Mouse (Mus musculus) brain, adult 2 months (tissue): ENCODE results near the gene Fam83f.

ENCODE experiments used
- DNase-seq: peaks from one replicate; pipeline ENCODE4 v3.0.0; 2011; ENCODE audit warnings: low read depth, low spot score

The Fam83f gene

DNA sequence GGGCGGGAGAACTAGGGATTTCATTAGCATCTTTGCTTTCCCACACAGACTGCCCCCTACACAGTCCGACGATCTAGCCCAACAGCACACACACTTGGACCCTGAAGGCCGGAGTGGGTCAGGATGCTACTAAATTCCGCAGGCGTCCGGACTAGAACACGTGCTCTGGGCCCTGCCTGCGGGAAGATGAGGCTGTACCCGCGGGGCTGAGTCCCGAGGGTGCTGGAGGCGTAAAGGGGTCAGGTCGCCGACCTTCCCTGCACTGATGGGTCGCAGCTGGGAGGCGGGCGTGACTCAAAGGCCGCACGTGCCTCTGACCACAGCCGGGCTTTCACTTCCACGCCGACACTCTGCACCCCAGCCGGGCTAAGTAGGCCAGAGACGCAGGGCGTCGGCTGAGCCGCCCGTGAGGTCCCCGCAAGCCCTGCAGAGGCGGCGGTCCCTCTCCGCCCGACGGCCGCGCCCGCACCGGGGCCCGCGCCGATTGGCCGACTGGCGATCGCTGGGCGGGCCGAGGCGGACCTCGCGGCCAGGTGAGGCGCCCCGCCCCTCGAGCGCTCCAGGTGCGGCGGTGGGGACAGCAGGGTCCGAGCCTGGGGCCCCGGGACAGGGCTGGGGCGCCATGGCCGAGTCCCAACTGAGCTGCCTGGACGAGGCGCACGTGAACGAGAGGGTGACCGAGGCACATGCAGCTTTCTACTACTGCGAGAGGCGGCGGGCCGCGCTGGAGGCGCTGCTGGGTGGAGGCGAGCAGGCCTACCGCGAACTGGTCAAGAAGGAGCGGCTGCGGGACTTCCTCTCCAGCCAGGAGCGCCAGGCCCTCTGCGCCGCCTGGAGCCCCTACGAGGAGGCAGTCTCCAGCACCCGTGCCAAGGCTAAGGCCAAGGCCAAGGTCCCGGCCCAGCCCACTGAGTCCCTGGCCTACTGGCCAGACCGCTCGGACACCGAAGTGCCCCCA is at the start of gene Fam83f:
Gene Fam83f, plus strand, starts transcription at position 553 of the 958 bp plus-strand sequence.
- no peak for DNase-seq

DNA sequence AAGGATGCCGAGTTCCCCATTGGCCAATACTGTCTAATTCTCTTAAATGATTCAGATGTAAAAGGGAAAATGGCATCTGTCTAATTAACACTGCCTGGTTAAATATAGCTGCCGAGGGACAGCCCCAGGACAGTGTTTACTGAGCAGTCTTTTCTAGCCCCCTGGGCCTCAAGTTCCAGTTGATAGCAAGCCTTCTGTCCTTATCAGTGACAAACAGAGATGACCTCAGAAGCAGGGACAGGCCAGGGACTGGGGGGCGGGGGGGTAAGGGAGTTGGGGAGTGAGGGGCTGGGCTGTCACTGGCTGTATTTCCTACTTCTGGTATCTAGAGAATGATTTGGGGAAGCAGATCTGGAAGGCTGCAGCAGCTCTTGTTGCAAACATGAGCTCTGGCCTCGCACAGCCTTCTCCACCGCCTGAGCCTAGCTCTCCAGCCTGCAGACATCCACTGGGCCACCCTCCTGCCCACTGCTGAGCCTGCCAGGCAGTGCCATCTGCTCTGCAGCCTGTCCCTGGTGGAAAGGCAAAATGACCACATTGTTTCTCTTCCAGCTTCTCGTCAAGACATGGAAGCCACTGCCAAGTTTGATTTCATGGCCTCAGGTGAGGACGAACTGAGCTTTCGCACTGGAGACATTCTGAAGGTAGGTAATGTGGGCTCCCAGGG is 48.3 kb upstream of the Fam83f start:
- DNase-seq, result peak; percentile 98

DNA sequence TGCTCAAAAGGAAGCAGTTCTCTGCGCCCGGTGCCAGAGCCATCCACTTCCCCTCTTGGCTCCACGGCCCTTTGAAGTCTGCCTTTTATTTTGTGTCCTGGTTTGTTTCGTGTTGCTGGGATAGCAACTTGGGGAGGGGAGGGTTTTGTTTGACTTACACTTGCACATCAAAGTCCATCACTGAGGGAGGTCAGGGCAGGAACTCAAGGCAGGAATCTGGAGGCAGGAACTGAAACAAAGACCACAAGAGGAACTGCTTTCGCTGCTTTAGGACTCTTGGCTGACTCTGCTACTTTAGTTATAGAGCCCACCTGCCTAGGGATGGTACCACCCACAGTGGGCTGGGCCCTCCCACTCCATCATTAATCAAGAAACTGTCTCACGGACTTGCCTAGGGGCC is 45.2 kb upstream of the Fam83f start:
- no peak for DNase-seq

DNA sequence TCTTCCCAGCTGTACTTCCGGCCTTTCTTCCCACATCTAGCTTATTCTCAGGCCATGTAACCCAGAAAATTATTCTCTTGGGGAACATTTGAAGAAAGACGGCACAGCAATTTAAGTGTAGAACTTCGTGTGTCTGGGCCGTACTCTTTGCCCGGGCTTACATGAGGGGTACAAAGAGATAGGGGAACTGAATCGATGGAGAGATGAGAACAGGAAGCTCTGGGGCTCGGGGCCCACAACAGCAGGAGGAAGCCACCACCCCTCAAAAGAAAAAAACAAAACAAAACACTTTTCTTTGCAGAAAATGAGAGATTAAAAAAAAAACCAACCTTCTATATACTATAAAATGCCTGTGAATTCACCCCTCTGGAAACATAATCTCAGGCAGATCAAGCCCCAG is 41.5 kb upstream of the Fam83f start:
- DNase-seq, result no peak

DNA sequence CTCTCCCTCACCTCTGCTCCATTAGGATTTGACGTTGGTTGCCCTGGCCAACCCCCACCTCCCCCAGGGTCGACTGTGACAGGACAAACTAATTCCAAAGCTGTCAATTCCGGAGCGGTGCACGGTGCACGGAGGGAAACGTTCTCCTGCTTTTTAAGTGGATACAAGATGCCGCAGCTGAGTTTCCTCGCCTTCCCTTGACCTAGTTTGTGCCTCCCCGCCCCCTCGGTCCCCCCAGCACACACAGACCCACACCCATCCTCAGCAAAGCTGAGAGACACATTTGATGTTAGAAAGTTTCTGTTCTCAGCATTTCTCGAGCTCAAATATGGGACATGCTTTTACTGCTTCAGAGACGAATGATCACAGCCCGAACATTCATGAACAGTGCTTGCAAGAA is 40.9 kb upstream of the Fam83f start:
- no peak for DNase-seq

DNA sequence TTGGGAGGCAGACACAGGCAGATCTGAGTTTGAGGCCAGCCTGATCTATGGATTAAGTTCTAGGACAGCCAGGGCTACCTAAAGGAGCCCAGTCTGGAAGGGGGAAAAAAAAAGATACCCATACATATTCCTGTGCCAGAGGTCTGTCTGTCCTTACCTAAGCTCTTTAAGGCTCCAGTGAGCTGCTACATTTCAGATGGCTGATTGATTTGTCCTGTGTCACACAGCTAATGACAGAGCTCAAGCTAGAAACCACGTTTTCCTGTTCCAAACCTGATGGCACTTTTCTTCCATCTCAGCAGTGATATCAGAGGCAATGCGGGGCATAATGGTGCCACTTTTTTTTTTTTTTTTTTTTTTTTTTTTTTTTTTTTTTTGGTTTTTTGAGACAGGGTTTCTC is 40.3 kb upstream of the Fam83f start:
- DNase-seq, result no peak

DNA sequence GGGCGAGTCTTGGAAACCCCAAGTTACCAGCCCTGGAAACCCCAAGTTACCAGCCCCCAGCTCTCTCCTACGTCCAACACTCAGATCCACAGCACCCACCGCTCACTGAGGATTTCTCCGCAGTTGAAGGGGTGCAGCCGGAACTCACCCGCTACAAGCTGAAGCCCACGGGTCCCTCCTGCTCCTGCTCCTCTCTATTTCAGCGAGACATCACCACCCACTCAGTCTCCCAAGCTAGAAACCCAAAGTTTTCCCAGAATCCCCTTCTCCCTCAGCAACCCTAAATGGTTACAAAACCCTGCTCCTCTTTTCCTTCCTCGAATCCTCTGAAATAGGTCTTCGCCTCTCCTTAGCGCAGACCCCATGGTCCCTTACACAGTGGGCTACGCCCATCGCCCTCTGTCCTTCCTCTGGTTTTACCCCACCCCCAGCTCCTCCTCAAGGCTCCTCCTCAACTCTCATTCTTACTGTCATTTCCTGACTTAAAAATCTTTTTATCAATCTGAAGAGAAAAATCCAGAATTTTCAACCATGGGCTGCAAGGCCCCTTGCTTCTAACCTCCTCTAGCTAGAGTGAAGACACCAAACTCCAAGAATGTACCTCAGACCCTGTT is 39.3 kb upstream of the Fam83f start:
- DNase-seq, result peak; percentile 92

DNA sequence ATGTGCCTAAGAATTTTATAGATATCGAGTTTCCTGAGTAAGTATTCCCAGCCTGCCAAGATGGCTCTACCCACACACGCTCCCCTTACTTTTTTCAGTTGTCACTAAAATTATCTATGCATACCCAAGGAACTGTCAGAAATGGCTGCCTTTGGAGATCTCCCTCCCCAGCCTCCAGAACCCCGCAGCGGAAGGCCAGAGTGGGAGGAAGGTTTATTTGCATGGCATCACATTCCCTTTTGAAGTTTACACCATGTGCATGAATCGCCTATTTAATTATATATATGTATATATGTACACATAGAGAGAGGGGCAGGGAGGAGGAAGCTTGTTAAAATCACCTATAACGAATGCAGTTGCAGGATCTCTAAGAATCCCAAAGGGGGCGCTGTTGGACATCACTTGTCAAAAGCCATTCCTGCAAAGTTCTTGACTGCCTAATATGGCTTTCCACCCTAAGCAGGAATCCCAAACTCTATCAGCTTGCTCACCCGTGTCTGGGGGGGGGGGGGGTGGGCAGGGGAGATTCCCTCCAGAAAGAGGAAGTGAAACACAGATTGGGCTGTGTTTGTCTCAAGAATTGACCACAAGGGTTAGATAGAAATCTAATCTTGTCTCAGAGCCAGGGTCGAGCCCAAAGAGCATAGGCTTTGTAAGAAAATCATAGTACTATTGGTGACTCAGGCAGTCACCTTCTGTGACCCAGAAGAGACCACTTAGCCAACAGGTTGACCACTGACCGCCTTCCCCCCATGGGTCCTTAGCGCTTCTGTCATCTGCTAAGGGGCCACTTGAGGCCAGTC is 37.1 kb upstream of the Fam83f start:
- peak; percentile 90 for DNase-seq

DNA sequence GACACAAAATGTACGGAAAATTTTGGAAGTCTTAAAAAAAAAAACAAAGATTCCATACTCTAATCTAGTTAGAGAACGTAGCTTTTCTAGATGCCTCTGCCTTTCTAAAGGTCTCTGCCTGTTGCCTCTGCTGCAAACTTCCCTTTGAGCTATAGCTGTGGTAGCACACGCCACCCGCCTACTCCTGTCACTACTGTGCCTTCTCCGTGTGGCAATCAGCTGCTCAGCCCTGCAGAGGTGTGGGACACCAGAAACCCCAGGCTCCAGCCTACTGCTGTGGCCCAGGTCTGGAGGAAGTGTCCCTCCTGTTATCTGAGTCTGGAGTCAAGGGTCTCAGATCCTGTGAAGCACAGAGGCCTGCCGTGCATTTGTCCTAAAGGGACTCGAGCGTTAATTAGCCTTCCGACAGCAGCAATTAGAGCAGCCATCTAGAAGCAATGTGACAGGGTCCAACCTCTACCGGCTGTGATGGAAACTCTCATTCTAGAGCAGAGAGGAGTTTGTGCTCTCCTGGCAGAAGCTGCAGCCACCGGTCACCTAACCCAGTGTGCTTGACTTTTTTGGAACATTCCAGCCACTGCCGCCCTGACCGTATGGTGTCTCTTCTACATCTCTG is 34.8 kb upstream of the Fam83f start:
- no peak for DNase-seq

DNA sequence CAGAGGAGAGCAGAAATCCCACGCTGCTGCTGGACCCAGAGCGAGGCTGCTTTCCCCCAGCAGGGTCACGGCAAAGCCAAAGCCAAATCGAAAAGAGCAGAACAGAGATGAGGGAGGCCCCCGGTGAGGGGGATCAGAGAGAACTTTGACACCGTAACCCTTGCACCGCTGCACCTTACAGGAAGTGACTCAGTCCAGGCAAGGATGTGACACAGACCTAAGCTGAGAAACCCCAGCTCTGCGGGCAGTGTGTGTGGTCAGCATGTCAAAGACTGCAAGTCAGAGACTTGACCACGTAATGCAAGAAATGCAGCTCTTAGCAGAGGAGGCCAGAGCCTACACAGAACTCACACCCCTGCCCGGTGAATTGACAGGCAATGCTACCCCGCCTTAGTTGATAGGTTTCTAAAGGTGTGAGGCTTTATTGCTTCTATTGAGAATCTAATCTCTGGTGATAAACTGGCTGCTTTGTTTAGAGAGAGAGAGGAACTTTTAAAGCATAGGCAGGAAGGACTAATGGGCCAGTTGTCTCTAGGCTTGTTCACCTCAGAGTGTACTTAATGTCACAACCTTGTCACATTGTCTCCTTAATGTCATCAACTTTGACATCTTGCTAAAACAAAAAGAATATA is 32.5 kb upstream of the Fam83f start:
- no peak for DNase-seq

DNA sequence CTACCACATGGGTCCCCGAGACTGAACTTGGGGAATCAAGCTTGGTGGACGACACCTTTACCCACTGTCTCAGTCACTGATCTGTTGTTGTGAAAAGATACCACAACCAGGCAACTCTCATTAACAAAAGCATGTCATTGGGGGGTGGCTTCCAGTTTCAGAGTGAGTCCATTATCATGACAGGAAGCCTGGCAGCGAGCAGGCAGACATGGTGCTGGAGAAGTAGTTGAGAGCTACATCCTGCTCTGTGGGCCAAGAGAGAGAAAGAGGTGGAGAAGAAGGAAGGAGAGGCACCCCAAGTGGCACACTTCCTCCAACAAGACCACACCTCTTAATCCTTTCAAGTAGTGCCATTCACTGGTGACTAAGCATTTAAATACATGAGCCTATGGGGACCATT is 31.8 kb upstream of the Fam83f start:
- DNase-seq, result no peak

DNA sequence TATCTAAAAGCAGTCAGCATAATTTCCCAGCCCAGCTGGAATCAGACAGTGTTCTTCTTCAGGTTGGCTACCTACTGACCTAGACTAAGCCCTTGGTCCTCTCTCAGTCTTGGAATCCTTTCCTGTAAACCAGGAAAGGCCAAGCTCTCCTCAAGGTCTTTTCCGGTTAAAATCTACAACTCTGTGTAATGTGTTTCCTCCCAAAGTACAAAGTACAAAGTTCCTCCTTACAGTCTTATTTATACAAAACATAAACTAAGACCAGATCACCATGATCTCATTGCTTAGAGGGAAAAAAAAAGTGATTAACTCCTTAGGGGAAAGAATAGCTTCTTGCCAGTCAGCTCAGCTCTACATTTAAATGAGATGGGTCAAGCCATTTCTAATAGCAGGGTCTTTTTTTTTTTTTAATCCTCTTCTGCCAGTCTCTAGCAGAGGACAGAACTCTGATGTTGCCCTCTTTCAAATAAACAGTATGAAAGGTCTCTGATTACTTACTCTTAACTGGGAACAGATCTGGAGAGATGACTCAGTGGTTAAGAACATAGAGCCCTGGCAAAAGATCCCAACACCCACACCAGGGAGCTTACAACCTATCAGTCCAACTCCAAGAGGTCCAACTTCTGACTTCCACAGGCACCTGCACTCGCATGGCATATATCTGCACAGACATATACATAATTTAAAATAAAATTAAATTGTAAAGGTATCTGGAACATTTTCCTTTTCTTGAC is 29.8 kb upstream of the Fam83f start:
- DNase-seq, result no peak

DNA sequence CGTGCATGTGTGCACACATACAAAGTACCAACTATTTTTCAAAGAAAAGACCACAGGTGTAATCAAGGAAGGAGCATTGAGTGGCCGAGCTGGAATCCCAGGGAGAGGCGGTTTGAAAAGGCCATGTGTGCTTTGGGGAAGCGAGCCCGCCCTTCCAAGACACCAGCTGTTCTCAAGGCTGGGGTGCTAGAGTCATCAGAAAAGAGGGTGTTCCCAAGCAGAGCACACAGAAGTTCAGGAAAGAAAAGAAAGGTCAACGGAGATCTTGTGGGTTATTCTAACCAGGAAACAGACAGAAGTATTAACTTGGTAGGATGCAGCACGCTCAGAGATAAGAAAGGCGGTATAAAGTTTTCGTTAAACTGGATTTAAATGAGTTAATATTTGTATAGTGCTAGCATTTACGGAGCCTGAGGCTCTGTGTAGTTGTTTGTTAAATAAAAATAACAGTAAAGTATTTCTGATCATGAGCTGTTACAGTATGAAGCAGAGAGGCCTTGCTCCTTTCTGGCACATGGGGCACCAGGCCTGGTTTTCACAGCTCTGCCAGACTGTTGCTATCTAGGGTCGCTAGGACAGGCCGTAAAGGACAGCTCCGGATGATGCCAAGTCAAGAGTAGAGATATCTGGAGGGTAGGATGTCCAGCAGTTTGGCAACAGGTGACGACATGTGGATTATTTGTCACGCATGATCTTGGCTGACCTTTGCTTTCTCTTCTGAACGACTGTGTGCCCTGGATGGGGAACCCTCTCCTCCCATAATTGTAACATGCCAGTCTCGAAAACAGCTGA is 26.4 kb upstream of the Fam83f start:
- DNase-seq, result no peak

DNA sequence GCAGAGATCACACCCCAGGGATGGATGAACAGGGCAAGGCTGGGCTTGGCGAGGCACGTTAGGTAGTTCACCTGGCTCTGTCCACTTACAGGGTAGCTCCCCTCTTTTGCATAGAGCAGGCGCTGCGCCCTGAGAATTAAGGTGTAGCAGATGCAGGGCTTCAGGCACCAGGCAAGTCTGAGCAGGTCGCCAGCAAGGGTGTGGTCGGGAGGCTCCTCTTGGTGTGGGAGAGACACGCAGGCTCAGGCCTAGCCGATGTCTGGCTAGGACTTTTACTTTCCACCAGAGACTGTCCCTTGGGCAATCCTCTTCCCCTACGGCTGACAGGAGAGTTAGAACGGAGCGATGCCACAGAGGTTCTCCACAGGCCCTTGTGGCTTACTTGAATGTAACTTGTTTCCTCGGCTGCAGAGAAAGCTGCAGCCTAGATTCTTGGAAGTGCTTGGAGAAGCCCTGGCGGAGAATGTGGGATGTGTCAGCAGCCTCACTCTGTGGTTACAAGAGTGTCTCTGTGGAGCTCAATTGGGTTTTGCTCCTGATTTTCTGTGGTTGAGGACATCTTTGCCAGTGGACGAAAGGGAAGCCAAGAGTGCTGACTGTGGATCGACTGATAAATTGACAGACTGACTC is 22.6 kb upstream of the Fam83f start:
- DNase-seq, result peak; percentile 80

DNA sequence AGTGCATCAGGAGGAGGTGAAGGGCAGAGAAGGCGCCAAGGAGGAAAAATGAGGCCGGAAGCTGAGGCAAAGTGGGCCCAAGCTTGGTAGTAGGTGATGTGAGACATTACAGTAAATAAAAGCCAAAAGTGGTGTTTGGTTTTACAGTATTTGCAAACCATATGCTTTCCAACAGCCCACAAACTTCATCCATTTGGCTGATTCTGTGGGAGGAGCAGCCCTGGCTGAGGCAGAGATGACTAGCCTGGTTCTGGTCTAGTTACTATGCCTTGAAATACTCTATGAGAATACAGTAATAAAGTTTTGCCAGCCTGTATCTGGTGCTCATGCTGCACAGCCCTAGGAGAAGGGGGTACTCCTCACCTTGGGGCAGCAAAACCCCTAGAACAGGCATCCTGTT is 21.2 kb upstream of the Fam83f start:
- DNase-seq, result peak; percentile 73

DNA sequence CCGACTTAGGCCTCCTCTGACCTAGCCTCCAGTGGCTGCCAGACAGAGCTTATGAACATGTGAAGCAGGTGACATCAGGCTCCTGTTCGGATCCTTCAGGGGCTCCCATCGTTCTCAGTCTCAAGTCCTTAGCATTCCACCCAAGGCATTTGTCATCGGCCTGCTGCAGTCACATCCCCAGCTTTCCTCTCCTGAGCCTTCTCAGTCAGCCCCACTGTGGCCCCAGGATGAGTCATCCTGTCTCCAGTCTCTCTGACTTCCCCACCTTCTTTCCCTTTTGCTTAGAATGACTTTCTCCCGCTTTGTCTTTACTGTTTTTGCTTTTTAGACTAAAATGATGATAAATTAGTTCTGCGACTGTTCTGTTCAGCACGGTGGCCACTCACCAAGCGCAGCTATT is 17.8 kb upstream of the Fam83f start:
- DNase-seq, result peak; percentile 81

DNA sequence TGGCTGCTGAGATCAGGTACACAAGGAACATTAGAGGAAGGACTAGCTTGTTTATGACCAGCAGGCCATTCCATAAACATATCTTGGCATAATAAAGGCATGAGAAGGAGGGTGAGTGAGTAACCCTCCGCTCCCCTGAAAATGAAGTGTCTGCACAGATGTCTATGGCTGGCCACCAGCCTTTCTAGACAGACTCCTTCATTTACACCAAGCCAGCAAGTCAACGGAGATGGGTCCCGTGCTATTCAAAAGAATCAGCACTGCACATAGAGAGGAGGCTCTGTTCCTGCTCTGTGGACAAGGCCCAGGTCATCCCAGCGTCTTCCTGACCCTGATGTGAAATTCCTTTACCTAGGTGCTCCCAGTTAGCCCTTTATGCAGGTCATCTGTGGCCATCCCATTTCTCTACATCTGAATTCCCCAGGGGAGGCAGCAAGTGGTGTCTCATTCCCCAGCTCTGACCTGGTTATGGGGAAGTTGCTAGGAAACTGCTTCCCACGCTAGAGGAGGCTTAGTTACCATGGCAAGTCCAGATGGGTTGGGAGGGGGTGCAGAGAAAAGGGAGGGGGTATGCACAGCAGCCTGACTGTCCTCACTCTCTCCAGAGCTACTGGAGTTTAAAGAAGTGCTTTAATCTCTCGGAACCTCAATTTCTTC is 12.7 kb upstream of the Fam83f start:
- peak; percentile 94 for DNase-seq

DNA sequence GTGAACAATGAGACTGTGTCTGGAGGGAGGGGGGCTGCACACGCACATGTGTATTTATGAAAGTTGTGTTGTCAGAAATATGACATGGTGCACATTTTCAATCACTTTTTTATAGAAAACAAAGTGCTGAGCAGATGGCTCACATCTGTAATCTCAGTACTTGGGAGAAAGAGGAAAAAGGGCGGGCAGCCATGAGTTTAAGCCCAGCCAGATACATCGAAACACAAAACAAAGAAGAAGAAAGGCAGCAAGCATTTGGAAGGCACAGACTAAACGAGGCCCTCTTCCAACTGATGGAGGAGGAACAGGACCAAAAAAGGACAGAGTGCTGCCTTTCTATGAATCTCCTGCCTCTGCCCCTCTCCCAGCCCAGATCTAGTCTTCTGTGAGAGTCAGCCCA is 10.7 kb upstream of the Fam83f start:
- peak; percentile 35 for DNase-seq
